Mouse (Mus musculus) forebrain, embryonic 14.5 days (tissue): Measurements from ENCODE around the gene Usp20. TPM values are rescaled to one million over a fixed set of nuclear protein-coding genes. Genes with fewer than 3 reads are reported as not detected.

Experiments used
- ATAC-seq: fragments of 200-750 bp; cut with Nextera tagmentation; 2 replicates; pipeline ENCODE4 v1.8.0; 2017; ENCODE audit warnings: mild to moderate bottlenecking, moderate library complexity
- DNase-seq: peaks from one replicate; pipeline ENCODE4 v3.0.0-alpha.2; 2015; ENCODE audit warnings: low spot score
- H3K27ac ChIP-seq: fragments of 300-500 bp; sonication (generic); 2 replicates; pipeline ENCODE4 v1.5.1; 2014; ENCODE audit warnings: low read depth, mild to moderate bottlenecking, control low read depth, low read length, moderate library complexity
- H3K27me3 ChIP-seq: fragments of 300-500 bp; sonication (generic); replicated peaks from 2 replicates; pipeline ENCODE4 v1.6.1; 2014; ENCODE audit warnings: low read length, control low read depth, mixed read lengths; ENCODE audit not compliant: control insufficient read depth, insufficient read depth
- H3K36me3 ChIP-seq: fragments of 300-500 bp; sonication (generic); 2 replicates; pipeline ENCODE4 v1.6.1; 2014; ENCODE audit warnings: low read length, control low read depth; ENCODE audit not compliant: control insufficient read depth, insufficient read depth
- H3K4me1 ChIP-seq: fragments of 300-500 bp; sonication (generic); 2 replicates; pipeline ENCODE4 v1.6.1; 2014; ENCODE audit warnings: antibody characterized with exemption, low read length, control low read depth; ENCODE audit not compliant: control insufficient read depth, insufficient read depth
- H3K4me2 ChIP-seq: fragments of 300-500 bp; sonication (generic); 2 replicates; pipeline ENCODE4 v1.6.1; 2014; ENCODE audit warnings: mild to moderate bottlenecking, control low read depth, low read length
- H3K4me3 ChIP-seq: fragments of 300-500 bp; sonication (generic); 2 replicates; pipeline ENCODE4 v1.5.1; 2014; ENCODE audit warnings: low read depth, low read length, control low read depth
- H3K9ac ChIP-seq: fragments of 300-500 bp; sonication (generic); 2 replicates; pipeline ENCODE4 v1.6.1; 2014; ENCODE audit warnings: mild to moderate bottlenecking, low read length, control low read depth, moderate library complexity
- H3K9me3 ChIP-seq: fragments of 300-500 bp; sonication (generic); replicated peaks from 2 replicates; pipeline ENCODE4 v1.6.1; 2016; ENCODE audit warnings: low read length, control low read depth, mixed read lengths; ENCODE audit not compliant: control insufficient read depth
- WGBS: fragments of 180-500 bp; shearing (Covaris S2); extraction: QIAGEN DNeasy Blood & Tissue Kit; methylation state at CpG from one replicate; pipeline ENCODE4 v1.1.7; 2014; 5-methylcytosine and 5-hydroxymethylcytosine counted together
- polyA plus RNA-seq: library from polyadenylated mRNA; unstranded; fragments of >200 nt; fragmentation: Nextera tagmentation; extraction: Ambion mirVana; gene quantifications from 2 replicates; pipeline ENCODE4 v1.2.1, GENCODE M21; 2014

Usp20 gene
- polyA plus RNA-seq, 1 experiment from 2014 or later, result 18.7 TPM

GRCm38 (mm10) chr2:31024618-31025370, 42.7 kb downstream of the Usp20 start:
- Histone ChIP-seq H3K4me2 (no peak overlapping the region), H3K36me3 (peaks cover 36% of the 10 kb centered on the region), H3K27me3 (no peaks in the 10 kb centered on the region), H3K9ac (no peak overlapping the region), H3K4me1 (no peaks in the 10 kb centered on the region), H3K9me3 (no peaks in the 10 kb centered on the region), H3K4me3 (no peak overlapping the region), H3K27ac (no peak overlapping the region)
- peak; percentile 46; the same call in 1 of the 2 replicates for ATAC-seq
- WGBS, result 25% methylated on average over 5 of the region's 5 CpGs
- DNase-seq, result peak; percentile 70

- H3K4me1 ChIP-seq, result no peaks in the 10 kb centered on the region
- no peak overlapping the region for H3K4me3 ChIP-seq
- DNase-seq (no peak), ATAC-seq (no peak)
- no peaks in the 10 kb centered on the region for H3K27me3 ChIP-seq
- H3K9me3 ChIP-seq, result no peaks in the 10 kb centered on the region
- peaks cover 29% of the 10 kb centered on the region for H3K36me3 ChIP-seq
- no peak overlapping the region for H3K4me2 ChIP-seq
- WGBS, result 91% methylated on average over 3 of the region's 3 CpGs
- no peak overlapping the region for H3K27ac ChIP-seq
- H3K9ac ChIP-seq, result no peak overlapping the region
These were observed 43.4 kb downstream of the Usp20 start for GRCm38 (mm10) chr2:31025458-31025857.

- WGBS, result 80% methylated on average over 8 of the region's 8 CpGs
- Histone ChIP-seq H3K4me2 (no peak overlapping the region), H3K4me1 (no peaks in the 10 kb centered on the region), H3K9ac (no peak overlapping the region), H3K27ac (no peak overlapping the region), H3K4me3 (no peak overlapping the region), H3K36me3 (peaks cover 18% of the 10 kb centered on the region; the same call in 1 of the 2 replicates), H3K9me3 (no peaks in the 10 kb centered on the region), H3K27me3 (no peaks in the 10 kb centered on the region)
- ATAC-seq, result no peak
- DNase-seq, result no peak
These were observed 44.6 kb downstream of the Usp20 start for GRCm38 (mm10) chr2:31026642-31027041.

DNA sequence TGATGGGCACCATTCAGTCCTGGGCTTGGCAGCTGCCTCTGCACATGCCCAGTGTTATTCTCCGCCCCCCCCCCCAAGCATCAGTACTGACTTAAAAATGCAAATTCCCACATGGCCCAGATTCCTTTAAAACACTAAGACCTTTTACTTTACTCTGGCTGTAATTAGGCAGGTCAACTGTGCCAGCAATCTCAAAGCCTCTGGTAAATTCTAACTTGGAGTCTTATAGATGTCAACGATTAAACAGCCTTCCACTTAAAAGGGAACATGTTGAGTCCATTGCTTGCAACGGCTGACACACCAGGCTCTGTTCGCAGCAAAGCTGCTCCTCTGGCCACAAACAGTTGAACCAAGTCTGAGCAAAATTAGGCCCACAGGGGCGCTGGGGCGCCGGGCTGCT, 49.9 kb downstream of the Usp20 start:
- no peak overlapping the region for H3K27ac ChIP-seq
- H3K27me3 ChIP-seq, result no peaks in the 10 kb centered on the region
- no peaks in the 10 kb centered on the region for H3K9me3 ChIP-seq
- no peak overlapping the region for H3K9ac ChIP-seq
- H3K4me1 ChIP-seq, result no peaks in the 10 kb centered on the region
- peaks cover 31% of the 10 kb centered on the region for H3K36me3 ChIP-seq
- no peak overlapping the region for H3K4me3 ChIP-seq
- ATAC-seq, result no peak
- no peak overlapping the region for H3K4me2 ChIP-seq
- WGBS, result 84% methylated on average over 7 of the region's 7 CpGs
- peak; percentile 13 for DNase-seq

- peaks cover 29% of the 10 kb centered on the region for H3K36me3 ChIP-seq
- no peak overlapping the region for H3K4me2 ChIP-seq
- H3K4me1 ChIP-seq, result no peaks in the 10 kb centered on the region
- no peaks in the 10 kb centered on the region for H3K27me3 ChIP-seq
- H3K4me3 ChIP-seq, result no peak overlapping the region
- no peak overlapping the region for H3K9ac ChIP-seq
- no peak overlapping the region for H3K27ac ChIP-seq
- no peak for ATAC-seq
- H3K9me3 ChIP-seq, result no peaks in the 10 kb centered on the region
- 92% methylated on average over 6 of the region's 6 CpGs for WGBS
- no peak for DNase-seq
These were observed 54.7 kb downstream of the Usp20 start for GRCm38 (mm10) chr2:31036811-31037210.

DNA sequence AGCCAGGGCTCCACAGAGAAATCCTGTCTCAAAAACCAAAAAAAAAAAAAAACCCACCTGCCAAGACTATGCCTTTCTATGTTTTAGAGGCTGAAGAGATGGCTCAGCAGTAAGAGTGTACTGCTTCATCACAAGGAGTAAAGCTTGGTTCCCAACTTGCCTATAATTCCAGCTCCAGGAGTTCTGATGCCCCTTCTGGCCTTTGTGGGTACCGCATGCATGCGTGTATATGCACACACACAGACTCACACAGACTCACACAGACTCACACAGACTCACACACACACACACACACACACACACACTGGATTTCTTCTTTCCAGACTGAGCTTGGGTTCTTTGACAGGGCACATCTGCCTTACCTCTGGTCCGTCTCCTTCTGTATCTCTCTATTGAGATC, 58.0 kb downstream of the Usp20 start:
- no peak for DNase-seq
- Histone ChIP-seq H3K27ac (no peak overlapping the region), H3K4me2 (no peak overlapping the region), H3K9ac (no peak overlapping the region), H3K9me3 (no peaks in the 10 kb centered on the region), H3K4me3 (no peak overlapping the region), H3K4me1 (no peaks in the 10 kb centered on the region), H3K36me3 (peaks cover 19% of the 10 kb centered on the region), H3K27me3 (no peaks in the 10 kb centered on the region)
- no peak for ATAC-seq
- WGBS, result 96% methylated on average over 3 of the region's 3 CpGs

GRCm38 (mm10) chr2:31040487-31040886, 58.4 kb downstream of the Usp20 start:
- no peaks in the 10 kb centered on the region for H3K4me1 ChIP-seq
- no peak overlapping the region for H3K27ac ChIP-seq
- no peak overlapping the region for H3K4me3 ChIP-seq
- no peak overlapping the region for H3K9ac ChIP-seq
- no peak overlapping the region for H3K4me2 ChIP-seq
- H3K9me3 ChIP-seq, result no peaks in the 10 kb centered on the region
- ATAC-seq, result no peak
- no peaks in the 10 kb centered on the region for H3K27me3 ChIP-seq
- WGBS, result 93% methylated on average over 3 of the region's 3 CpGs
- H3K36me3 ChIP-seq, result peaks cover 15% of the 10 kb centered on the region
- DNase-seq, result no peak

DNA sequence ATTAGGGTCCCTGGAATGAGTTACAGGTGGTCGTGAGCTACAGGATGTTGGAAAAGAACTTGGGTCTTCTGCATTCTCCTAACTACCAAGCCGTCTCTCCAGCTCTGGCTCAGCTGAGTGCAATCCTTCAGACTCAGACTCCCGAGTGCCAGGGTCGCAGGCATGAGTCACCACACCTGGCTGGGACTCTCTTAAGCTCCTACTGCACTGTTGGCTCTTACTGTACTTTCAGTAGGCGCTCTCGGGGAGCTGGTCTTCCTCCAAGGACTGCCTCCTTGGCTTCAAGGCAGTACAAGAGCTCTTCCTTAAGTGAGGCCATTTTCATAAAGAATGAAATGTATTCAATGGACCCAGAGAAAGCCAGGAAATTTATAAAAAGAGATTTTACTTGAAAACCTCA, 59.3 kb downstream of the Usp20 start:
- no peak for DNase-seq
- no peak overlapping the region for H3K4me2 ChIP-seq
- H3K9me3 ChIP-seq, result no peaks in the 10 kb centered on the region
- H3K27me3 ChIP-seq, result no peaks in the 10 kb centered on the region
- no peak for ATAC-seq
- no peak overlapping the region for H3K9ac ChIP-seq
- H3K27ac ChIP-seq, result no peak overlapping the region
- no peak overlapping the region for H3K4me3 ChIP-seq
- 93% methylated on average over 6 of the region's 6 CpGs for WGBS
- H3K36me3 ChIP-seq, result peaks cover 10% of the 10 kb centered on the region; the same call in 1 of the 2 replicates
- no peaks in the 10 kb centered on the region for H3K4me1 ChIP-seq

DNA sequence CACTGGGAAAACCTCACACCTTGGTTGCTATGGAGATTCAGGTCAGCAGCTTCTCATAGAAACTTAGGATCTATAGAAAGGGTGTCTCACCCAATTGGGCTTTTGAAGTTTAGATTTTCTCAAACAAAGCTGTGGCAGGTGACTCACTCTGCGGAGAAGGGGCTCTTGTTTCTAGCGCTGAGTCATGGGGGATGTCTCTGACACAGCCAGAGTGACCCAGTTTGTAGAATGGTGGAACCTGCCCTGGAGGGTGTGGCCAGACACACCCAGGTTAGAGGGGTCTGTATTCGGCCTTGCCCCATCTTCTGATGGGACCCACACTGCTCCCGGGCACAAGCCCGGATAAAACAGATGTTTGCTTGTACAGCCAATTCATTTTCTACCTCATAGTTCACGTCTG, 60.8 kb downstream of the Usp20 start:
- H3K27ac ChIP-seq, result no peak overlapping the region
- no peak overlapping the region for H3K4me2 ChIP-seq
- H3K9me3 ChIP-seq, result no peaks in the 10 kb centered on the region
- ATAC-seq (no peak), DNase-seq (no peak)
- WGBS, result 87% methylated on average over 6 of the region's 6 CpGs
- H3K4me3 ChIP-seq, result no peak overlapping the region
- peaks cover 10% of the 10 kb centered on the region; the same call in 1 of the 2 replicates for H3K36me3 ChIP-seq
- no peak overlapping the region for H3K9ac ChIP-seq
- H3K27me3 ChIP-seq, result no peaks in the 10 kb centered on the region
- H3K4me1 ChIP-seq, result no peaks in the 10 kb centered on the region
